Mouse (Mus musculus): ENCODE data around the gene Slc5a5. TPM values are rescaled to one million over a fixed set of nuclear protein-coding genes. Genes with fewer than 3 reads are reported as not detected.
A peak's percentile ranks its signal among the peaks of the same experiment; 100 is the strongest.

Gene Slc5a5
- total RNA-seq, 2 experiments from 2014 or later, result 8.2 to 10.9 TPM

DNA sequence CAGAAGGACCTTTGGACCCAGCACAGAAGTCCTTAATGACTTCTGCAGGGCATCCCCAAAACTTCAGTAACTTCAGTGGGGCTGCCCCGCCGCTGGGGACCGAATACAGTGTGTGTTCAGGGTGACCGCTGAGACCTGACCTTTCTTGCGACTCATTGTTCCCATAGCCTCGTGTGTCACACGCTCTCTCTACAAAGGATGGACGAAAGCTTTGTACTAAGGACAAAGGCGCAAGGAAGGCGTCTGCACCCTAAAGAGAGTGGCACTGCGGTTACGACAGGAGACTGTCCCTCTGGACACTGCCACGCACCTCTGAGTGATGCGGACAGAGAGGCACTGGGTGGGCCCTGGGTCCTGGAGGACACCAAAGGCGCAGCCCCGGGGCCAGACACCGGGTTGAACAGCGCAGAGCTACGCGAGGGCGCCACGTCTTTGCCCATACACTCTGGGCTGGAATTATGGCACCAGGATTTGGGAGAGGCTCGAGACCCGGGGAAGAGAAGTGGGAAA is 27.8 kb downstream of the Slc5a5 start:
- intact Hi-C loops (cut with DNase I), result loop anchor here (2.0 kb wide), 1 partner anchor 104 kb away; the partner anchor contains the start of gene Mpv17l2
- no peak for DNase-seq (ENCODE audit: low spot score in 2 of 2)

DNA sequence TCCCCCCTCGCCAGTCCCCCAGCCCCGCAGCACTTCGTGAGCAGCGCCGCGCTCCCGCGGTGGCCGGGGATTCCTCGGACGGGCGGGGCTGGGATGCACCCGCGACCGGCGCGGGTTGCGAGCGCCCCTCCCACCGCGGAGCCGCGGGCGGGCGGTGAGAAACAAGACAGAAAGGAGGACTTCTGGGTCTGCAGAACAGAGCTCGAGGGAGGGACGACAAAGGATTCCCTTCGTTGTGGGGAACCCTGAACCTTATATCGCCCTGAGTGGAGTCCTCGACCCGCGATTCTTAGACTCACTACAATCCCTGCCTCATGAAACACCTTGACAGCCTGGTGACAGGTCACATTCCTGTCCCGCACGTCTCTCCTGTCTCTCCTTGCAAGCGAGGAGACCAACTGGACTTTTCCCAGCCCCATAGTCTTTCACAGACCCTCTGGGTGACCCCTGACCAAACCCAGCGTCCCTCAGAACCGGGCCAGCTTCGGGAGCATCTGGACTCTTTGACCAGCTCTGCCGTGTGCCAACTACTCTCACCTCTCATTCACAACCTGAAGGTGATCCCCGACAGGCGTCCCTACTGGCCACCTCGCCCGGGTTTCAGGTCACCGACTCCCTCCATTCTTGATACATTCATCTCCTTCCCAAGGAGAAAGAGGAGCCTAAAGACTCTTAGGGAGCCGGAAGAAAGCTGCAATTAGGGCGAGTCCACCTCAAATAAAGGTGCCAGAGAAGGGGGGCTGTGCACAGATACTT is 28.4 kb downstream of the Slc5a5 start:
- intact Hi-C loops (cut with DNase I), result loop anchor here (2.0 kb wide), 1 partner anchor 103 kb away; the partner anchor contains the start of gene Mpv17l2
- DNase-seq (ENCODE audit: low spot score in 2 of 2), result peak in 1 of 2 experiments; percentile 33

DNA sequence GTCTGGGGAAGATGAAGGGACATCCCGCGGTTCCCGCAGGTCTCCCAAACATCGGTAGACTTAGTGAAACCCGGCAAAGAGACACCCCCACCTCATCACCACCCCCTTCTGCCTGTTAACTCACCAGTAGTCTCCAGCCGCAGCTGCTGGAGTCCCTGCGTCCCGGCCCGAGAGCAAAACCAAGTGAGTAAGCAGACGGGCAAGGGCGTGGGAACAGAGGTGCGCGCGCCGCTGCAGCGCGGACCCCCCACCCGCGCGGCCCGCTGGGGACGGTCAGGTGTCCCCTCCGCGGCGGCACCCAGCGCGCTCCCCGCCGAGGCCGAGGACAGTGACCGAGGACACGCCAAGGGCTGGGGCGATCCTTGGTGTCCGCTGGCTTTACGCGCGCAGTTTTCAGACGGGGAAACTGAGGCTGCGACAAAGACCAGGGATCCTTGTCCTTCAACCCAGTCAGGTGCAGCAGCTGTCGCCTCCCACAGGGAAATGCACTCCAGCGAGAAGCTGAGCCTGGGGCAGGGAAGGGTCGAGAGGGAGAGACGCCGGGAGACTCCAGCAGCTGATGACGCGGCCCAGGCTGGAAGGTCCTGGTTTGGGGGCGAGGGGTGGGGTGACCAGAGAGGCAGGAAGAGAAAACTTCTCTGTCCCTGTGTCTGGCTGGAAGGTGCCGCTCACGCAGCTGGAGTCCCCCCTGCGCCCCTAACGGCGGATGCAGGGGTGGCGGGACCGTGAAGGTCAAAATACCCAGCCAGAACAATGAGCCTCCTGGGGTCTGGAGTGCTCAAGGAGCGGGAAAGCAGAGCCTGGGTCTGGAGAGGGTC is 29.5 kb downstream of the Slc5a5 start, which contains the start of gene Kcnn1:
TSS of gene Kcnn1 (minus strand) at position 435 of the 818 bp plus-strand sequence.
- DNase-seq (ENCODE audit: low spot score in 2 of 2), result no peak
- intact Hi-C loops (cut with DNase I), result no loop called here

GRCm38 (mm10) chr8:70857516-70857915 is 35.0 kb downstream of the Slc5a5 start:
- DNase-seq (ENCODE audit: low spot score in 2 of 2), result no peak

DNA sequence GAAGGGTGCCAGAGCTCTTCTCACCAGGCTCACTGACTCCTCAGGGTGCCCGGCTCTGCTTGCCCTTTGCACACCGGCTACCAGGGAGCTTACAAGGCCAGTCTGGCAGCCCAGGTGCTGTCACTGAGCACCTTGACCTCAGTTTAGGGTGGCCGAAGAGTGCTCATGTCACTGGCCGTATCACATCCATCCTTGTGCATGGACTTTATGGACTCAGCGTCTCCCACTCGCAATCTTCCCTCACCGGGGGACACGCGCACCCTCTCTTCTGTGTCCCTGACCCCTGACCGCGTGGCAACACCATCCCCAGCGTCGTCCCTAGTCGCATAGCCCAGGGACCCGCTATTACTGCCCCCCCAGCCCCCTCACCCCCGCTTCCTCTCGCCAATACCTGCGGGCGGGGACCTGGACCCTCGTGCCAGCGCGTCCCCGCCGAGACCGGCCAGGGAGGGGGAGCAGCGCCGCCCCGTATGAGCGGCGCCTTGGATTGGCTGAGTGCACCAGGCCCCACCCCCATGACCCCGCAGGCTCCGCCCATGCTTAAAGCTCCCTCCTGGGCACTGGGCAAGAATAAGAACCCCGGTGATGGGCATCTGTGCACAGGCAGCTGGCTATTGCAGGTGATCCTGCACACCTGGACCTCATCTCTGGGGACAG is 35.9 kb downstream of the Slc5a5 start:
- intact Hi-C loops (cut with DNase I), result no loop called here
- DNase-seq (ENCODE audit: low spot score in 2 of 2), result peak; percentile 76 to 85

More at GRCm38 (mm10) chr8:70857516-70857915, 35.0 kb downstream of the Slc5a5 start:
- intact Hi-C loops (cut with DNase I), result no loop called here

DNA sequence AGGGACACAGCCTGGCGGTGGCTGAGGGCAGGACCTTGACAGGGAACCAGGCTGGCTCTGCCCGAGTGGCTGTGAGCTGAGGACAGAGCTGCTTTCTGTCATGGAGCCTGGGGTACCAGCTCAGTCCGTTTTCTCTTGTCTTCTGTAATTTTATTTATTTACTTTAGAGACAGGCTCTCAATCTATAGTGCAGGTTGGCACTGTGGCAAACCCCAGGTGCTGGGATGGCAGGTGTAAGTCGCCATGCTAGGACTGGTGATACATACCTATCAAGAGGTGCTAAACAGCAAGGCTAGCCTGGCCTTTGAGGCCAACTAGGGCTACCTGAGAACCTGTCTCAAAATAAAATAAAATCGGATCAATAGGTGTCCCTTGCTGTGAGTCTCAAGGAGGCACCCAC is 36.5 kb downstream of the Slc5a5 start:
- DNase-seq (ENCODE audit: low spot score in 2 of 2), result no peak
- intact Hi-C loops (cut with DNase I), result no loop called here

DNA sequence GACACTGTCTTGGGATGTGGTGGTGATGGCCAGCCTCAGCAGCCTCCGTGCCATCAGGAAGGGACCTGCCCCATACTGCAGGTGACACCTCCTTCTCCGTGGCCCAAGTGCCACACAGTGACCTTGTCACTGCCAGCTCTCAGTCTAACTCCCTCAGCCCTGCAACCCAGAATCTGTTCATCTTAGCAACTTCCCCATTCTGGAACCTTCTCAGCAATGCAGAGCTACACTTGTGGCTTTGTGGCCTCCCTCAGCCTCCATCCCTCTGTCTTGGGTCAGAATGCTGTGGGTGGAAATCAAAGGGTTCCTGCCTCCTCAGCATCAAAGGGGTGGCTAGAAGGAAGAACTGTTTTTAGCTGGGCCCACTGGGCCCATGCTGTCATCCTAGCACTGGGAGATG is 38.7 kb downstream of the Slc5a5 start:
- no peak for DNase-seq (ENCODE audit: low spot score in 2 of 2)
- intact Hi-C loops (cut with DNase I), result no loop called here

- DNase-seq (ENCODE audit: low spot score in 2 of 2), result no peak
- intact Hi-C loops (cut with DNase I), result no loop called here
Measured at GRCm38 (mm10) chr8:70852595-70853231, 39.8 kb downstream of the Slc5a5 start.

DNA sequence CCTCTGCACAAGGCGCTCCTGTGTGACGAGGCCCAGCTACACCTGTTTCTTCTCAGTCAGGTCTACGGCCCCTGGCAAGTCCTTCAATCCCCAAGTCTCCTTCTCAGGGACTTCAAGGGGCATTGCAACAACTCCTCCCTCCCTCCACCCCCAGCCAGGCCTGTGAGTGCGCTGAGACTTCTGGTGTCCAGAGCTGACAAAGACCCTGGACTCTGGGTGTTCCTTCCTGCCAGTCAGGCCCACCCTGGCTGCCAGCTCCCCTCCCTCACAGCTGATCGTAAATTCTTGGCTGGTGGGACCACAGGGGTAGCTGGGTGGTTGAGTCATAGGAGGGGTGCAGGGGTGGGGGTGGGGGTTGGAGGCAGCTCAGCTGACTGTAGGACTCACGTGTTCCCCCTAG is 40.7 kb downstream of the Slc5a5 start:
- intact Hi-C loops (cut with DNase I), result no loop called here
- DNase-seq (ENCODE audit: low spot score in 2 of 2), result no peak

GRCm38 (mm10) chr8:70850947-70851346 is 41.6 kb downstream of the Slc5a5 start:
- intact Hi-C loops (cut with DNase I), result no loop called here

DNA sequence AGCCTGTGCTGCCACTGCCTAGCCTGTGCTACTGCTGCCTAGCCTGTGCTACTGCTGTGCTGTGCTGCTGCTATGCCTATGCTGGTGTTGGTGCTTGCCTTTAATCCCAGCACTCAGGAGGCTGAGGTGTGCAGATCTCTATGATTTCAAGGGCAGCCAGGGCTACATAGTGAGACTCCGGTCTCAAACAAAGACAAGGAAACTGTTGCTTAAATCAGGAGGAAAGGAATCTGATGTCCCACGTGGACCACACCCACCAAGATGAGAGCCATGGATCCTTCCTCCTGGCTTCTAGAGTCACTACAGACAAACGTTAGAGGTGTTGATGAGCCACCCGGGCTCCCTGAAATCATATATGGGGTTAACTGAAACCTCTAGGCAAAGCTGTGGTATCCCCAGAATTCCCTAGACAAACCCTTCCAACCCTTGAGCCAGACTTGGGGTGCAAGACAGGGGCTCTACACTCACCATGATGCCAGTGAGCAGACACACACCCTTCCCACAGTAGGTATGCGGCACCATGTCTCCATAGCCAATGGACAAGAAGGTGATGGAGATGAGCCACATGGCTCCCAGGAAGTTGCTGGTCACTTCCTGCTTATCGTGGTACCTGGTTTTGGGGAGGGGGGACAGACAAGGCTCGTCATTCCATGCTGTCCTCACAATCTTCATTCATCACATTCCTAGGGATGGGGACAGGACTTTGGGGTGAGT is 42.3 kb downstream of the Slc5a5 start:
- no peak for DNase-seq (ENCODE audit: low spot score in 2 of 2)
- intact Hi-C loops (cut with DNase I), result no loop called here

More at GRCm38 (mm10) chr8:70850947-70851346, 41.6 kb downstream of the Slc5a5 start:
- DNase-seq (ENCODE audit: low spot score in 2 of 2), result no peak

DNA sequence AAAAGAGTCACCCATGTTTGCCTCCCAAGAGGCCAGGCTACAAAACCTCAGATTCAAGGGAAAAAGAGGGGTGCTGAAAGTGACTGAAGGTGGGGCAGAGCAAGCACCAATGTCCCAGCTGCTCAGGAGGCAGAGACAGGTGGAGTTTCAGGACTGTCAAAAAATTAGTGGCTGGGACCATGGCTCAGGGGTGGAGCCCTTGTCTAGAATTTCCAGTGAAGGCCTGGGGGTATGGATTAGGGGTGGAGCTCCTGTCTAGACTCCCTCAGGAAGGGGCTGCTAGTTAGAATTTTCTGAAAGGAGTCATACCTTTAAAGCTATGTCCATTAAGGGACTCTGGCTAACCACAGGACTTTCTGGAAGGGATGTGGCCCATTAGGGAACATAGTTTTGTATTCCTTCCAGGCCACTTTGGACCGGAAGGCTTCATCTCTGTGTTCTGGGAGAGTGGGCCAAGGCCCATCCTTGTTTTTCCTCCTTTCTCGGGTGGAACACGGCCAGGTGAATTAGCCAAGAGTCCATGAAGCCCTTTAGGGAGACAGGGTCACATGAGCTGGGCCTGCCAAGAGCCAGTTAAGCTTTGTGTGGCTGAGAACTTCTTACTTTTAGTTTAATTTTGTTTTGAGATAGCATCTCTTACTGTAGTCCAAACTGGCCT is 43.1 kb downstream of the Slc5a5 start:
- intact Hi-C loops (cut with DNase I), result no loop called here
- no peak for DNase-seq (ENCODE audit: low spot score in 2 of 2)

DNA sequence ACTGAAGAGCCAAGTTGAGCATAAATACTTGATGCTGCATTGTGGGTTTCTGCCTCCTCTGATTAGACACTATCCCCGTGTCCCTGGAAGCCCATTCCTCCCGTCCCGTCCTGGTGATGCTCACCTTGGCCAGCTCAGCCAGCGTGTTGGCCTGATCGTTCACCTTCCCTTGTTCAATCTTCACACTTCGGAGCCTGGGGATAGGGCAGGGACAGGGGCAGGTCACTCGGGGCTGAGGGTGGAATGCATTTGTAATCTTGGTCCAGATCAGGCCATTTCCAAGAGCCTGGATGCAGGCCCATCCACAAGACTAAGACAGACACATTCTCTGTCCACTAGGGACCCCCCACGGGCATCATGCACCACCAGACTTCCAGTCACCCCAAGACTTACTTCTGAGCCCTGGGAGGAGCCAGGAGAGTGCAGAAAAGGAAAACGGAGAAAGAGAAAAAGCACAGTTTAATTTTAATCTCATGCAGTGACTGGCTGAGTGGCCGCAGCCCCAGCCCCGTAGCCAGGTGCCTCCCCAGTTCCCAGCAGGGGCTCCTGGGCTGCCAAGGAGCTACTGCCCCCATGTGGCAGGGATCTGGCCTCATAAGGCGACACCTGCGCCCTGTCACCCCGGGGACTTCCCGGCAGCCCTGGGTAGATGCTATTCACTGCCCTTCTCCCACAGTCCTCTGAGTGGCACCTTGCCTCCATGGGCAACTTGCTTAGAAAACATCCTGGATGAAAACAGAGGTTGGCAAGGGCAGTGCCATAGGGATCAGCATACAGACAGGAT is 46.0 kb downstream of the Slc5a5 start:
- intact Hi-C loops (cut with DNase I), result no loop called here
- DNase-seq (ENCODE audit: low spot score in 2 of 2), result no peak

DNA sequence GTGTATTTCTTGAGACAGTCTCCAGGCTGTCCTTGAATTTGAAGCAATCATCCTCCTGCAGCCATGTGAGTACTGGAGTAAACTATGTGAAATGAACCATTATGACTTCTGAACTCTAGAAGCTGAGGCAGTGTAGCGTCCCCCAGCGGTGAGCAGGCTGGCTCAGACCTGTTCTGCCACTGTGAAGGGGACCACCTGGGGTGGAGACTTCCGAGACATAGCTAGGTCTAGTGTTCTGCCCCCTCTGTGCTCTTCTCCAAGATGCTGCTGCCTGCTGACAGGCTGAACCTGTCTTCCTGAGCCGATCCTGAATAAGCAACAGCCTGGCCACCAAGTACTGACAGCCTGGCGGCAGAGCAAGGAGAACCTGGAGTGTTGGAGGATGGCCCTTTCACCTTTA is 47.4 kb downstream of the Slc5a5 start:
- intact Hi-C loops (cut with DNase I), result no loop called here
- DNase-seq (ENCODE audit: low spot score in 2 of 2), result no peak

DNA sequence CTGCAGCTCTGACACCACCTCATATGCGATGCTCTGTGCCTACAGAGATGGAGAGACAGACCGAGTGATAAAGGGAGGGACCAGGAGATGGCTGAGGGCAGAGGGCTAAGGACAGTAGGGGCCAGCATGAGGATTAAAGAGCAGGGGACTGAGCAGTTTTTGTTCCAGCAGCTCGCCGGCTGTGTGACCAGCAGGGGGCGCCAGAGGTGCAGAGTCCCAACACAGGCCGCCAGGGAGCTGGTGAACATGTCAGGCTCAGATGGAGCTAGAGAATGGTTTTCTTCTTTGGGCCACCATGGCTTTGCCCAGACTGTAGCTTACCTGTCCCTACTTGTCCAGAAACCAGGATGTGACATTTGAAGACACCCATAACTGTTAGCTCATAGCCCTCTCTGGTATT is 48.0 kb downstream of the Slc5a5 start:
- DNase-seq (ENCODE audit: low spot score in 2 of 2), result peak; percentile 82 to 86
- intact Hi-C loops (cut with DNase I), result loop anchor here (1.0 kb wide), 1 partner anchor 25 kb away; no protein-coding TSS in a partner anchor

- intact Hi-C loops (cut with DNase I), result loop anchor here (1.0 kb wide), 1 partner anchor 25 kb away; no protein-coding TSS in a partner anchor
Measured at GRCm38 (mm10) chr8:70843941-70844340, 48.6 kb downstream of the Slc5a5 start.

GRCm38 (mm10) chr8:70843214-70843773 is 49.3 kb downstream of the Slc5a5 start:
- DNase-seq (ENCODE audit: low spot score in 2 of 2), result no peak
- intact Hi-C loops (cut with DNase I), result no loop called here

More at GRCm38 (mm10) chr8:70843941-70844340, 48.6 kb downstream of the Slc5a5 start:
- DNase-seq (ENCODE audit: low spot score in 2 of 2), result no peak
